Mouse (Mus musculus) embryonic facial prominence, embryonic 11.5 days (tissue): ENCODE data around the gene Nrm. TPM values are rescaled to one million over a fixed set of nuclear protein-coding genes. Genes with fewer than 3 reads are reported as not detected.
"Not testable (repeated sequence)": the region's sequence is repeated elsewhere in the genome, so short reads cannot be mapped to it uniquely, and the experiment has no call there.

Experiments used
- ATAC-seq: fragments of 200-750 bp; cut with Nextera tagmentation; replicated peaks from 2 replicates; pipeline ENCODE4 v1.8.0; 2017; ENCODE audit warnings: low read depth; ENCODE audit not compliant: insufficient number of reproducible peaks, low FRiP score, low TSS enrichment
- DNase-seq: peaks from one replicate; pipeline ENCODE4 v3.0.0-alpha.2; 2015; ENCODE audit warnings: low spot score
- H3K27ac ChIP-seq: fragments of 300-500 bp; sonication (generic); replicated peaks from 2 replicates; pipeline ENCODE4 v1.5.1; 2014; ENCODE audit warnings: mild to moderate bottlenecking, low read depth, low read length, control low read depth
- H3K27me3 ChIP-seq: fragments of 300-500 bp; sonication (generic); 2 replicates; pipeline ENCODE4 v1.6.1; 2014; ENCODE audit warnings: mild to moderate bottlenecking, low read length, moderate library complexity, mixed read lengths; ENCODE audit not compliant: control insufficient read depth, insufficient read depth
- H3K36me3 ChIP-seq: fragments of 300-500 bp; sonication (generic); replicated peaks from 2 replicates; pipeline ENCODE4 v1.6.1; 2014; ENCODE audit warnings: low read depth, mild to moderate bottlenecking, low read length, moderate library complexity, mixed read lengths; ENCODE audit not compliant: control insufficient read depth, insufficient read depth
- H3K4me1 ChIP-seq: fragments of 300-500 bp; sonication (generic); 2 replicates; pipeline ENCODE4 v1.6.1; 2014; ENCODE audit warnings: low read length, mixed read lengths; ENCODE audit not compliant: control insufficient read depth, insufficient read depth
- H3K4me2 ChIP-seq: fragments of 300-500 bp; sonication (generic); 2 replicates; pipeline ENCODE4 v1.6.1; 2014; ENCODE audit warnings: low read depth, mild to moderate bottlenecking, control low read depth, low read length, moderate library complexity
- H3K4me3 ChIP-seq: fragments of 300-500 bp; sonication (generic); 2 replicates; pipeline ENCODE4 v1.5.1; 2014; ENCODE audit warnings: low read depth, low read length, control low read depth
- H3K9ac ChIP-seq: fragments of 300-500 bp; sonication (generic); replicated peaks from 2 replicates; pipeline ENCODE4 v1.6.1; 2014; ENCODE audit warnings: mild to moderate bottlenecking, control low read depth, low read length
- H3K9me3 ChIP-seq: fragments of 300-500 bp; sonication (generic); replicated peaks from 2 replicates; pipeline ENCODE4 v1.6.1; 2016; ENCODE audit warnings: mild to moderate bottlenecking, low read length, inconsistent platforms, mixed read lengths; ENCODE audit not compliant: control insufficient read depth
- WGBS: fragments of 180-500 bp; shearing (Covaris S2); extraction: QIAGEN DNeasy Blood & Tissue Kit; methylation state at CpG from one replicate; pipeline ENCODE4 v1.1.7; 2014; 5-methylcytosine and 5-hydroxymethylcytosine counted together
- polyA plus RNA-seq: library from polyadenylated mRNA; unstranded; fragments of >200 nt; fragmentation: Nextera tagmentation; extraction: Ambion mirVana; gene quantifications from 2 replicates; pipeline ENCODE4 v1.2.1, GENCODE M21; 2014

The Nrm gene
- polyA plus RNA-seq, 1 experiment from 2014 or later = 48.8 TPM

- Histone ChIP-seq H3K4me2 (peak overlapping the region; percentile 62), H3K36me3 (peaks cover 19% of the 10 kb centered on the region), H3K27me3 (no peaks in the 10 kb centered on the region), H3K27ac (peak overlapping the region; percentile 92), H3K4me3 (peak overlapping the region; percentile 81), H3K9me3 (no peaks in the 10 kb centered on the region), H3K9ac (peak overlapping the region; percentile 97), H3K4me1 (peaks cover 6% of the 10 kb centered on the region; the same call in 1 of the 2 replicates)
- WGBS = under 1% methylated on average over 25 of the region's 25 CpGs
- 0 out of 2 replicates have a peak, but pooled peaks have one; percentile 1 for ATAC-seq
- DNase-seq = peak; percentile 97
Measured at GRCm38 (mm10) chr17:35836991-35837422, 24.1 kb upstream of the Nrm start.

GRCm38 (mm10) chr17:35837487-35837886, 23.6 kb upstream of the Nrm start:
- Histone ChIP-seq H3K9me3 (no peaks in the 10 kb centered on the region), H3K4me3 (peak overlapping the region; percentile 81), H3K9ac (peak overlapping the region; percentile 97), H3K4me1 (peaks cover 6% of the 10 kb centered on the region; the same call in 1 of the 2 replicates), H3K4me2 (no peak overlapping the region), H3K27me3 (no peaks in the 10 kb centered on the region), H3K36me3 (peaks cover 19% of the 10 kb centered on the region), H3K27ac (peak overlapping the region; percentile 92)
- peak; percentile 75 for DNase-seq
- no peak for ATAC-seq
- under 1% methylated on average over 18 of the region's 18 CpGs for WGBS

DNA sequence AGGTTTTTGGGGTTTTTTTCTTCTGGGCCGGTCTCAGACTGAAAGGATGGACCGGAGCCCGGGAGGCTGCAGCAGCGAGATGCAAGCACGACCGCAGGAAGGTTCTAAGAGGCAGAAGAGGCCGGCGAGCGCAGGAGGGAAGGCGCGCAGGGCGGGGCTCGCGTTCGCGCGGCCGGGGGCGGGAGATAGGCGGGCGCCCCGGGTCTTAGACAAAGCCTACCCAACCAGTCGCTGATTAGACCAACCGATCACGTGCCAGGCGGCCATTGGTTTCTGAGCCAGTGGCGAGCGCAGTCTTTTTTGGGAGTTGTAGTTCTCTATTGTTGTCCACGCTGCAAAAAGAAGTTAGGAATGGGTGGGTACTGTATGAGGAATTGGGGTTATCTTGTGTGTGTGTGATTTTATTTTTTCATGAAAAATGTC, 23.0 kb upstream of the Nrm start, which contains the start of gene Tubb5:
Tubb5 (minus strand) TSS at position 185 of the 423 bp plus-strand sequence.
- H3K27ac ChIP-seq = peak within 1 kb of the TSS; percentile 92
- peak within 1 kb of the TSS; percentile 81 for H3K4me3 ChIP-seq
- under 1% methylated on average over 29 of the region's 29 CpGs for WGBS
- H3K27me3 ChIP-seq = no peaks in the 10 kb centered on the region
- H3K4me2 ChIP-seq = peak within 1 kb of the TSS; percentile 56
- no peaks in the 10 kb centered on the region for H3K9me3 ChIP-seq
- H3K4me1 ChIP-seq = peaks cover 6% of the 10 kb centered on the region; the same call in 1 of the 2 replicates
- peak within 1 kb of the TSS; percentile 97 for H3K9ac ChIP-seq
- peak; percentile 72 for ATAC-seq
- peak; percentile 98 for DNase-seq
- H3K36me3 ChIP-seq = peaks cover 19% of the 10 kb centered on the region

GRCm38 (mm10) chr17:35838570-35838969, 22.5 kb upstream of the Nrm start:
- 2% methylated on average over 5 of the region's 5 CpGs for WGBS
- Histone ChIP-seq H3K36me3 (peaks cover 19% of the 10 kb centered on the region), H3K9ac (peak overlapping the region; percentile 74), H3K9me3 (no peaks in the 10 kb centered on the region), H3K27ac (peak overlapping the region; percentile 92), H3K4me2 (peak overlapping the region; percentile 56), H3K27me3 (no peaks in the 10 kb centered on the region), H3K4me3 (peak overlapping the region; percentile 81), H3K4me1 (peaks cover 6% of the 10 kb centered on the region; the same call in 1 of the 2 replicates)
- ATAC-seq (no peak), DNase-seq (no peak)

GRCm38 (mm10) chr17:35839002-35839401, 22.1 kb upstream of the Nrm start:
- Histone ChIP-seq H3K36me3 (peaks cover 17% of the 10 kb centered on the region), H3K4me3 (peak overlapping the region; percentile 81)

DNA sequence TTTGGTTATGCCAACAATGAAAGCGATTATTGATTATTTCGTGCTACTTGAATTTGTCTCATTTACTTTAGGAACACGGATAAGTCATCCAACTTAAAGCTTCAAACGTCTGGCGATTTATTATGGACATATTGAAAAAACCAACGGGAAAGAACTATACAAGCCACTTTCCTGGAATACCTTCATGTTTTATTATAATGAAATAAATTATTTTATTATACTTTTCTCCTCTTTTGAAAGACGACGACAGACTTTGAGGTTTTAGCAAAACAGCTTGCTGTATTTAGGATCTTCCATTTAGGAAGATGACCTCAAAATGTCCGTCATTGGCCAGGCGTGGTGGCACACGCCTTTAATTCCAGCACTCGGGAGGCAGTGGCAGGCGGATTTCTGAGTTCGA, 20.6 kb upstream of the Nrm start:
- H3K4me2 ChIP-seq = peak overlapping the region; percentile 3
- H3K27ac ChIP-seq = no peak overlapping the region
- peaks cover 5% of the 10 kb centered on the region for H3K36me3 ChIP-seq
- 54% methylated on average over 14 of the region's 14 CpGs for WGBS
- H3K9me3 ChIP-seq = no peaks in the 10 kb centered on the region
- H3K9ac ChIP-seq = no peak overlapping the region
- peak overlapping the region; percentile 19 for H3K4me3 ChIP-seq
- no peak for ATAC-seq
- no peaks in the 10 kb centered on the region for H3K27me3 ChIP-seq
- no peak for DNase-seq
- H3K4me1 ChIP-seq = peaks cover 3% of the 10 kb centered on the region; the same call in 1 of the 2 replicates

More at GRCm38 (mm10) chr17:35839002-35839401, 22.1 kb upstream of the Nrm start:
- DNase-seq, H3K9me3 ChIP-seq, H3K4me1 ChIP-seq, H3K27me3 ChIP-seq, ATAC-seq: not testable (repeated sequence)
- H3K9ac ChIP-seq = peak overlapping the region; percentile 74
- peak overlapping the region; percentile 56 for H3K4me2 ChIP-seq
- peak overlapping the region; percentile 92 for H3K27ac ChIP-seq
- WGBS = 50% methylated on average over 3 of the region's 3 CpGs

DNA sequence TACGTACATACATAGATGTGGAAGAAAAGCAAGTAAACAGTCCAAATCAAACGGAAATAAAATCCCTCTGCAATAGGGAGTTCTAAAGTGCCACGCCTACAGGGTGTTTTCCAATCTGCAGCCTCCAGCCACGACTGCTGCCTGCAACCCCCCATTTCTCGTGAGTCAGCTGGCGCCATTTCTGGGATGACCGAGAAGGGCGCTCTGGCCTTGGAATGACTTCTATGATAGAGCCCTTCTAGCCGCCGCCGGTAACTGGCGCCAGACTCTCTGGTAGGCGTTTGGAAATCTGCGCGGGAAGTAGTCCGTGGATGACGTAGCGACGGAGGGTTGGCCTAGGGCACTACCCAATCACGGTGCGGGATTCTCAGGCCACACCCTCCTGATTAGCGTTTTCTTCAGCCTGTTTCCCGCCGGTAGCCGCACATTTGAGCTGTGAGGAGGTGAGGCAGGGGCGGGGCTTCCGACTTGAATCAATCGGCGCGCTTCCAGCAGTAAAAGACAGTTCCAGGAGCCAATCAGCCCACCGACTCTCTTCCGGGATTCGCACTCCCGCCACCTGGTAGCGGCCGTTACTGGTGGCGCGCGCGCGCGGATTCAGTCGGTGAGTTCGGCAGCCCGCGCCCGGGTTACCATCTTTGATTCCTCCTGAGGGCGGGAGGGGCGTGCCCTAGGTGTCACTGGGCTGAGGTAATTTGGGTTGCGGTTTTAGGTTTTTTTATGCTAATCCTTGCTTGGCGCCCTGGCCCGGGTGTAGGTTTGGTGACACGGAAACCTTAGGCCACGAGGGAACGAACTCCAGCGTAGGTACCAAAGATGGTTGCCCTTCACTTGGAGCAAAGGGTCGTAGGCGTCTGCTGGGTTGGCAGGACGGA, 19.8 kb upstream of the Nrm start, which contains the start of gene Mdc1:
Mdc1 (plus strand) TSS at position 440 of the 875 bp plus-strand sequence.
- H3K27ac ChIP-seq = peak within 1 kb of the TSS; percentile 35
- H3K27me3 ChIP-seq = no peaks in the 10 kb centered on the region
- H3K9me3 ChIP-seq = no peaks in the 10 kb centered on the region
- DNase-seq (peak; percentile 100), ATAC-seq (peak; percentile 86)
- peak within 1 kb of the TSS; percentile 59 for H3K4me3 ChIP-seq
- H3K9ac ChIP-seq = peak within 1 kb of the TSS; percentile 78
- under 1% methylated on average over 59 of the region's 59 CpGs for WGBS
- peak within 1 kb of the TSS; percentile 57 for H3K4me2 ChIP-seq
- no peaks in the 10 kb centered on the region for H3K4me1 ChIP-seq
- no peaks in the 10 kb centered on the region; the same call in 1 of the 2 replicates for H3K36me3 ChIP-seq
